Mouse (Mus musculus): ENCODE results near the gene D13Ertd608e.
A peak's percentile ranks its signal among the peaks of the same experiment; 100 is the strongest.
"Not testable (repeated sequence)": the region's sequence is repeated elsewhere in the genome, so short reads cannot be mapped to it uniquely, and the experiment has no call there.

Gene D13Ertd608e

GRCm38 (mm10) chr13:119835320-119836056, at the start of gene D13Ertd608e:
TSS of gene D13Ertd608e (plus strand) at chr13:119836006.
- not testable (repeated sequence) for DNase-seq (ENCODE audit: low spot score)

- peak; percentile 42 for DNase-seq (ENCODE audit: low spot score)
Measured at GRCm38 (mm10) chr13:119789851-119790717, 45.7 kb upstream of the D13Ertd608e start.

- DNase-seq (ENCODE audit: low spot score) = peak; percentile 71
Measured at GRCm38 (mm10) chr13:119790761-119791579, 44.8 kb upstream of the D13Ertd608e start, which contains the start of gene Zfp131. TSS of gene Zfp131 (minus strand) at chr13:119790889.

GRCm38 (mm10) chr13:119791580-119792135, 44.1 kb upstream of the D13Ertd608e start:
- no peak for DNase-seq (ENCODE audit: low spot score)

- DNase-seq (ENCODE audit: low spot score) = no peak
Measured at GRCm38 (mm10) chr13:119792791-119793404, 42.9 kb upstream of the D13Ertd608e start.

GRCm38 (mm10) chr13:119797656-119798055, 38.1 kb upstream of the D13Ertd608e start:
- DNase-seq (ENCODE audit: low spot score) = no peak

GRCm38 (mm10) chr13:119808937-119809336, 26.9 kb upstream of the D13Ertd608e start:
- DNase-seq (ENCODE audit: low spot score) = no peak

- no peak for DNase-seq (ENCODE audit: low spot score)
Measured at GRCm38 (mm10) chr13:119810031-119810430, 25.8 kb upstream of the D13Ertd608e start.

- no peak for DNase-seq (ENCODE audit: low spot score)
Measured at GRCm38 (mm10) chr13:119816798-119817197, 19.0 kb upstream of the D13Ertd608e start.

- no peak for DNase-seq (ENCODE audit: low spot score)
Measured at GRCm38 (mm10) chr13:119817579-119818206, 18.1 kb upstream of the D13Ertd608e start.

GRCm38 (mm10) chr13:119830116-119830515, 5.7 kb upstream of the D13Ertd608e start, which contains the start of gene AF067063:
TSS of gene AF067063 (minus strand) at chr13:119830216.
- not testable (repeated sequence) for DNase-seq (ENCODE audit: low spot score)

- not testable (repeated sequence) for DNase-seq (ENCODE audit: low spot score)
Measured at GRCm38 (mm10) chr13:119836324-119836811, 562 bp downstream of the D13Ertd608e start.

- not testable (repeated sequence) for DNase-seq (ENCODE audit: low spot score)
Measured at GRCm38 (mm10) chr13:119837719-119838337, 2.0 kb downstream of the D13Ertd608e start.

GRCm38 (mm10) chr13:119839982-119840381, 4.2 kb downstream of the D13Ertd608e start:
- DNase-seq (ENCODE audit: low spot score) = not testable (repeated sequence)

GRCm38 (mm10) chr13:119862399-119862798, 26.6 kb downstream of the D13Ertd608e start:
- DNase-seq (ENCODE audit: low spot score) = not testable (repeated sequence)

GRCm38 (mm10) chr13:119864395-119864999, 28.7 kb downstream of the D13Ertd608e start:
- not testable (repeated sequence) for DNase-seq (ENCODE audit: low spot score)

- DNase-seq (ENCODE audit: low spot score) = not testable (repeated sequence)
Measured at GRCm38 (mm10) chr13:119886896-119887295, 51.1 kb downstream of the D13Ertd608e start.

GRCm38 (mm10) chr13:119894685-119895084, 58.9 kb downstream of the D13Ertd608e start, which contains the start of gene Tcstv1:
TSS of gene Tcstv1 (minus strand) at chr13:119894785.
- not testable (repeated sequence) for DNase-seq (ENCODE audit: low spot score)
